Mouse (Mus musculus) embryonic facial prominence, embryonic 10.5 days (tissue): ENCODE data around the gene Fam3b. TPM values are rescaled to one million over a fixed set of nuclear protein-coding genes. Genes with fewer than 3 reads are reported as not detected.

Source experiments
- DNase-seq: peaks from one replicate; pipeline ENCODE4 v3.0.0-alpha.2; 2017; ENCODE audit warnings: low spot score
- H3K27ac ChIP-seq: fragments of 300-500 bp; sonication (generic); replicated peaks from 2 replicates; pipeline ENCODE4 v1.5.1; 2016; ENCODE audit warnings: mild to moderate bottlenecking
- H3K27me3 ChIP-seq: fragments of 300-500 bp; sonication (generic); replicated peaks from 2 replicates; pipeline ENCODE4 v1.6.1; 2016; ENCODE audit warnings: low read depth, mild to moderate bottlenecking; ENCODE audit not compliant: poor library complexity, severe bottlenecking
- H3K36me3 ChIP-seq: fragments of 300-500 bp; sonication (generic); replicated peaks from 2 replicates; pipeline ENCODE4 v1.6.1; 2016; ENCODE audit warnings: mild to moderate bottlenecking, moderate library complexity
- H3K4me1 ChIP-seq: fragments of 300-500 bp; sonication (generic); 2 replicates; pipeline ENCODE4 v1.6.1; 2016
- H3K4me3 ChIP-seq: fragments of 300-500 bp; sonication (generic); 2 replicates; pipeline ENCODE4 v1.5.1; 2016; ENCODE audit warnings: mild to moderate bottlenecking, moderate library complexity
- H3K9me3 ChIP-seq: fragments of 300-500 bp; sonication (generic); 2 replicates; pipeline ENCODE4 v1.6.1; 2016; ENCODE audit warnings: mild to moderate bottlenecking
- WGBS: fragments of 180-500 bp; shearing (Covaris S2); methylation state at CpG from one replicate; pipeline ENCODE4 v1.1.7; 2016; 5-methylcytosine and 5-hydroxymethylcytosine counted together
- polyA plus RNA-seq: library from polyadenylated mRNA; unstranded; fragments of >200 nt; fragmentation: Nextera tagmentation; extraction: Ambion mirVana; gene quantifications from 2 replicates; pipeline ENCODE4 v1.2.1, GENCODE M21; 2016

The Fam3b gene
- polyA plus RNA-seq, result not detected in 2 replicates

- WGBS, result 81% methylated on average over 4 of the region's 4 CpGs
- no peaks in the 10 kb centered on the region for H3K36me3 ChIP-seq
Measured at GRCm38 (mm10) chr16:97514099-97514940, at the start of gene Fam3b. Fam3b (minus strand) TSS chr16:97514816.

DNA sequence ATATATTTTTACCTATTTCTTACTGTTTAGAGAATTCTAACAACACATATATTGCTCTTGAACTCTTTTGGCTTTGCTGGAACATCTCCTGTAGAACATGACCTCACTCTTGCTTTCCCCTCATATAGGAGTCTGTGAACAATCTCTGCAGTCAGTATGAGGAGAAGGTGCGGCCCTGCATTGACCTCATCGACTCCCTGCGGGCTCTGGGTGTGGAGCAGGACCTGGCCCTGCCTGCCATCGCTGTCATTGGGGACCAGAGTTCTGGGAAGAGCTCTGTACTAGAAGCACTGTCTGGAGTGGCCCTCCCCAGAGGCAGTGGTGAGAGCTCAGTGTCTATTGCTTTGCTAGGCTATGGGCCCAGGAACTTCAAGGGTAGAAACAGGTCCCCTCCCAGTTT lies 29.7 kb upstream of the Fam3b start:
- Histone ChIP-seq H3K27ac (no peak overlapping the region), H3K36me3 (no peaks in the 10 kb centered on the region), H3K4me3 (no peak overlapping the region), H3K9me3 (no peaks in the 10 kb centered on the region; the same call in 1 of the 2 replicates), H3K4me1 (no peaks in the 10 kb centered on the region), H3K27me3 (no peaks in the 10 kb centered on the region)
- no peak for DNase-seq
- WGBS, result 86% methylated on average over 4 of the region's 4 CpGs

More at GRCm38 (mm10) chr16:97514099-97514940, at the start of gene Fam3b:
- H3K9me3 ChIP-seq, result no peaks in the 10 kb centered on the region
- no peaks in the 10 kb centered on the region for H3K4me1 ChIP-seq
- no peak within 1 kb of the TSS for H3K4me3 ChIP-seq
- no peak within 1 kb of the TSS for H3K27ac ChIP-seq
- no peaks in the 10 kb centered on the region for H3K27me3 ChIP-seq
- DNase-seq, result no peak

- peak overlapping the region; percentile 78; the same call in 1 of the 2 replicates for H3K27ac ChIP-seq
- H3K4me1 ChIP-seq, result peaks cover 27% of the 10 kb centered on the region
- no peaks in the 10 kb centered on the region; the same call in 1 of the 2 replicates for H3K9me3 ChIP-seq
- H3K4me3 ChIP-seq, result no peak overlapping the region
- DNase-seq, result no peak
- no peaks in the 10 kb centered on the region for H3K27me3 ChIP-seq
- no peaks in the 10 kb centered on the region for H3K36me3 ChIP-seq
- 72% methylated on average over 1 of the region's 1 CpGs for WGBS
Measured at GRCm38 (mm10) chr16:97536859-97537258, 22.2 kb upstream of the Fam3b start.

DNA sequence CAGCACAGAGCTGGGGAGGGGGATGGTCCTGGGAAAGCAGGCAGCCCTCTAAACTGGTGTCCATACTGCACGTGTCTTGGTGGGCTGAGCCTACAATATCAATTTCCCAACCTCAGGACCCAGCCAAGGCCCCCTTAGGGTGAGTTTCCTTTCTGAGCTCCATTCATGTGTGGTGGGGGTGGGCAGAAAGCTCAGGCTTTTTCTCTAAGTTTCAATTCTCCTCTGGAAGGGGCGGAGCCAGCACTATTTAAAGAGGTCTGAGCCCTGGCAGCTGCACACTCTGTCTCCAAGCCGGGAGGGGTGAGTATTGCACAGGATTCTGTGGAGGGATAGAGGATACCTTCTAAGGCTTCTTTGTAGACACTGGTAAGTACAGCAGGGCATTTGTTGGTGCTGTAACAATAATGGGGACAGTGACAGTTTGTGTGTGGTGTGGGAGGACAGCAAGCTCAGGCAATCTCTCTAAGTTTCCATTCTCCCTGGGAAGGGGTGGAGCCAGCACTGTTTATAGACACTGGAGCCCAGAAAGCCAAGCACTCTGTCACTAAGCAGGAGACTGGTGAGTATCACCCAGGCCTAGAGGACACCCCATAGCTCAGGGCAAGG lies 21.3 kb upstream of the Fam3b start:
- Histone ChIP-seq H3K4me3 (peak overlapping the region; percentile 36), H3K27ac (peak overlapping the region; percentile 78)

GRCm38 (mm10) chr16:97534876-97535461 lies 20.4 kb upstream of the Fam3b start:
- Histone ChIP-seq H3K9me3 (no peaks in the 10 kb centered on the region), H3K4me1 (peaks cover 27% of the 10 kb centered on the region), H3K27ac (peak overlapping the region; percentile 78), H3K4me3 (no peak overlapping the region), H3K27me3 (no peaks in the 10 kb centered on the region), H3K36me3 (no peaks in the 10 kb centered on the region)
- 38% methylated on average over 5 of the region's 5 CpGs for WGBS
- no peak for DNase-seq

More for the DNA sequence above, 21.3 kb upstream of the Fam3b start:
- H3K36me3 ChIP-seq, result no peaks in the 10 kb centered on the region
- H3K27me3 ChIP-seq, result no peaks in the 10 kb centered on the region
- H3K9me3 ChIP-seq, result no peaks in the 10 kb centered on the region
- peaks cover 27% of the 10 kb centered on the region for H3K4me1 ChIP-seq
- 12% methylated on average over 3 of the region's 3 CpGs for WGBS
- DNase-seq, result peak; percentile 54

GRCm38 (mm10) chr16:97534448-97534847 lies 19.8 kb upstream of the Fam3b start:
- H3K4me1 ChIP-seq, result peaks cover 27% of the 10 kb centered on the region
- no peaks in the 10 kb centered on the region for H3K36me3 ChIP-seq
- DNase-seq, result no peak
- no peak overlapping the region for H3K4me3 ChIP-seq
- H3K27me3 ChIP-seq, result no peaks in the 10 kb centered on the region
- H3K9me3 ChIP-seq, result no peaks in the 10 kb centered on the region
- 51% methylated on average over 1 of the region's 1 CpGs for WGBS
- H3K27ac ChIP-seq, result peak overlapping the region; percentile 78

GRCm38 (mm10) chr16:97533751-97534150 lies 19.1 kb upstream of the Fam3b start:
- WGBS, result 89% methylated on average over 5 of the region's 5 CpGs
- Histone ChIP-seq H3K4me1 (peaks cover 27% of the 10 kb centered on the region), H3K36me3 (no peaks in the 10 kb centered on the region), H3K27me3 (no peaks in the 10 kb centered on the region), H3K4me3 (no peak overlapping the region), H3K27ac (no peak overlapping the region), H3K9me3 (no peaks in the 10 kb centered on the region)
- no peak for DNase-seq

DNA sequence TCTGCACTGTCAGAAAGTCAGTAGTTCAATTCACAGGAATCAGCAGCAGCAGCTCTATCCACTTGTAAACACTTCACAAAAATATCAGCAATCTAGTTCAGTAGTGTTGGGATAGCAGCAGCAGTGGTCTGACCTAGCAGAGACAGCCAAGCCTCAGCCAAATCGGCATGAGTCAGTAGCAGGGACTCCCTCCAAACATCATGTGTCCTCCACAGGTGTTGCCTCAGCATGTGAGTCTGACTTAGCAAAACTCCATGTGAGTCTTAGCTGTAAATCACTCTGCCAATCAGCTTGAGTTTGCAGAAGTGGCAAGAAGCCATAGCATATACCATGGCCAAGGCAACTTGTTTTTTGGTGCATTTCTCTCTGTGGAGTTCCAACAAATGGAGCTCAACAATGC lies 18.5 kb upstream of the Fam3b start:
- Histone ChIP-seq H3K4me1 (peaks cover 27% of the 10 kb centered on the region), H3K4me3 (no peak overlapping the region), H3K9me3 (no peaks in the 10 kb centered on the region), H3K27me3 (no peaks in the 10 kb centered on the region), H3K27ac (no peak overlapping the region), H3K36me3 (no peaks in the 10 kb centered on the region)
- DNase-seq, result no peak
- 100% methylated on average over 1 of the region's 1 CpGs for WGBS

GRCm38 (mm10) chr16:97529241-97529640 lies 14.6 kb upstream of the Fam3b start:
- no peak overlapping the region for H3K27ac ChIP-seq
- no peaks in the 10 kb centered on the region for H3K9me3 ChIP-seq
- H3K4me3 ChIP-seq, result no peak overlapping the region
- DNase-seq, result no peak
- H3K36me3 ChIP-seq, result no peaks in the 10 kb centered on the region
- no peaks in the 10 kb centered on the region for H3K27me3 ChIP-seq
- H3K4me1 ChIP-seq, result no peaks in the 10 kb centered on the region
- whole genome bisulfite sequencing, result 90% methylated on average over 2 of the region's 2 CpGs

DNA sequence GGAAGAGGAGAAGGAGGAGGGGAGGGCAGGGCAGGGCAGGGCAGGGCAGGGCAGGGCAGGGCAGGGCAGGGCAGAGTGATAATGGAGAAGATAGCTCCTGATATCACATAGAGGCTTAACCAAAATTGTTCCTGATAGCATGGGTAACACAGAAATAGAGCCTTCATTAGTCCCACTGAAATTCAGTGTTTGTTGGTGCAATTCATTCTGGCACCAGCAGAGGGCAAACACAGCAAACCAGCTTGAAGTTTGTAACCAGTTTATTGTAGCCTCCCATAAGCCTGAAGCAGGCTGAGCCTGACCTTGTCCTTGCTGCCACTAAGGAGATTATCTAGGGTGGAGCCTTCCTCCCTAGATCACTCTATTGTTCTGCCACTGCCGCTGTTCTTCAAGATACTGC lies 8.4 kb upstream of the Fam3b start:
- no peak overlapping the region for H3K27ac ChIP-seq
- no peaks in the 10 kb centered on the region for H3K27me3 ChIP-seq
- WGBS, result 21% methylated on average over 1 of the region's 1 CpGs
- DNase-seq, result peak; percentile 65
- H3K36me3 ChIP-seq, result no peaks in the 10 kb centered on the region
- no peak overlapping the region for H3K4me3 ChIP-seq
- no peaks in the 10 kb centered on the region for H3K9me3 ChIP-seq
- H3K4me1 ChIP-seq, result no peaks in the 10 kb centered on the region

- Histone ChIP-seq H3K27me3 (no peaks in the 10 kb centered on the region), H3K27ac (no peak overlapping the region), H3K9me3 (no peaks in the 10 kb centered on the region), H3K4me1 (no peaks in the 10 kb centered on the region), H3K36me3 (no peaks in the 10 kb centered on the region), H3K4me3 (no peak overlapping the region)
- no peak for DNase-seq
- 83% methylated on average over 6 of the region's 6 CpGs for WGBS
Measured at GRCm38 (mm10) chr16:97521983-97522382, 7.4 kb upstream of the Fam3b start.

DNA sequence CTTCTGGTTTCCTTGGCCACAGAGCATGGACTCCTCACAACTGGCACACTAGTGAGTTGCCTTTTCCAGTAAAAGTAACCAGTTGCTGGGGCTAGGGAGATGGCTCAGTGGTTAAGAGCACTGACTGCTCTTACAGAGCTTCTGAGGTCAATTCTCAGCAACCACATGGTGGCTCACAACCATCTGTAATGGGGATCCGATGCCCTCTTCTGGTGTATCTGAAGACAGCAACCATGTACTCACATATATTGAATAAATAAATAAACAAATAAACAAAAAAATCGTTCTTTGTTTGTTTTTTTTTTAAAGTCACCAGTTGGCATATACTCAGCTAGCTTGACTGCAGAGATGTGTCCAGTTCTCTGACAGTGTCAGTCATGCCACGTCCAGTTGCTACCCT lies 1.7 kb upstream of the Fam3b start:
- Histone ChIP-seq H3K4me3 (no peak overlapping the region), H3K27me3 (no peaks in the 10 kb centered on the region), H3K4me1 (no peaks in the 10 kb centered on the region), H3K27ac (no peak overlapping the region), H3K36me3 (no peaks in the 10 kb centered on the region), H3K9me3 (no peaks in the 10 kb centered on the region)
- 68% methylated on average over 3 of the region's 3 CpGs for WGBS
- no peak for DNase-seq
